Mouse (Mus musculus): Measurements from ENCODE around the gene Gm37240. TPM values are rescaled to one million over a fixed set of nuclear protein-coding genes. Genes with fewer than 3 reads are reported as not detected.

Gm37240 gene
- total RNA-seq, 1 experiment from 2014 or later, result not detected

DNA sequence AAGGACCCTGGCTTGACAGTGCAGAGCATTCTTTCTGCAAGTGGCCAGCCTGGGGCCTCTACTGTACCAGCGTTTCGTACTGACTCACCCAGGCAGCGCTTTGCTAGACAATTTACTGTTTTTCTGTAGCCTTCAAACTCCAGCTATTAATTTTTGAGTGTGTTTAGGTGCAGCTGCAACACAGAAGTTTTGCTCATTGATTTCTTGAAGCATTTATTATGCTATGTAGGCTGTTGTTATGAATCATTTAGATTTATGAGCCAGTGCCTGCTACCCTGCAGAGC, 1241.4 kb downstream of the Gm37240 start:
- ATAC-seq (replicated peaks; ENCODE audit: insufficient number of reproducible peaks, low FRiP score, low TSS enrichment, poor library complexity, severe bottlenecking), result no peak

DNA sequence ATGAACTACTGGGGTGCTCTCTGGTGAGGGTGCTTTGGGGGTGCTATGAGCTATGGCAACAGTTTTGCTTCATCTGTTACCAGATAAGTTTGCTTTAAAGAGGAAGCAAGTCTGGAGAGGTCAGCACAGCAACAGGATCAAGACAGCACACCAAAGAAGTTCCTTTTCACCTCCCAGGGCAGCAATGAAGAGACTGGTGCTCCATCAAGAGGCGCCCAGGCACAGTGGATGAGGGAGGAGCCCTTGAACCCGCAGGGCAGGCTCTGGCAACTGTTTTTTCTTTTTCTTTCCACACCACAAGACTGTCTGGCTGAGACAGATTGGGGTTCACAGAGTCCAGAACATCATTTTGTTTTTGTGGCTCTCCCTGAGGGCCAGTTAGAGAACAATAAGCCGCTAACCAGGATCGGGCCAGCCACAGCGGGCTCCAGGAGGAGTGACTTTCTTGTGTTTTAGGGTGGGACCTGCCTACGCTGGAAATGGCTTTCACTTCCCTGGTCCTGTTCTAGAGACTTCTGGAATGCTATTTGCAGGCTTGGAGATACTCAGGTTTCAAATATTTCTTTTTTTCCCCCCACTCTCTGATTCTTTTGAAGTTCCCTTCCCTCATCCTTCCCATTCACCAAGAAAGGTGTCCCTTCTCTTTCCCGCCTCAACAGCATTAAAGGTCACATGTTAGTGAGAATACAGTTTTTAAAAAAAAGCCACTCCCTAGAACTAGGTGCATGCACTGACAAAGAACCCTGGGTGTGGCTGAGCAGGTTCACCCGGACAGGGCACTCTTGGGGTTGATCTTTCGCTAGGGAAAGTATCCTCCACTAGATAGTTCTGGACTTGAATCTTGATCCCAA, 1241.9 kb downstream of the Gm37240 start:
- no peak for ATAC-seq (replicated peaks; ENCODE audit: insufficient number of reproducible peaks, low FRiP score, low TSS enrichment, poor library complexity, severe bottlenecking)

GRCm38 (mm10) chr3:84642942-84643341, 1244.4 kb downstream of the Gm37240 start:
- ATAC-seq (replicated peaks; ENCODE audit: insufficient number of reproducible peaks, low FRiP score, low TSS enrichment, poor library complexity, severe bottlenecking), result no peak

DNA sequence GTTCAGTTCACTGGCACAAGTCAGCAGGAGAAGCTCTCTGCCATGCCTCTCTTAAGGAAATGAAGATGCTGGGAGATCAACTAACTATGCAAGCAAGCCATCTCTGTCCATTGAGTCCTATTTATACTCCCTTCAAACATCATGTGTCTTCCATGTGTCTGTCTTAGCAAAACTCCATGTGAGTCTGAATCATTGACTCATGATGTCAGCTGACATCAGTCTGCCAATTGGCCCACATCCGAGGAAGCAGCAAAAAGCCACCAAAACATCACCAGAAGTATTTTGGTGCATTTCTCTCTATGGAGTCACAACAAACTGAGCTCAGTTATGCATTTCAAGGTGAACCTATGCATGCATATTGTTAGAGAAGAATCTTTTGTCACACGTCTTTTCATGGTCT, 1245.9 kb downstream of the Gm37240 start:
- ATAC-seq (replicated peaks; ENCODE audit: insufficient number of reproducible peaks, low FRiP score, low TSS enrichment, poor library complexity, severe bottlenecking), result no peak

DNA sequence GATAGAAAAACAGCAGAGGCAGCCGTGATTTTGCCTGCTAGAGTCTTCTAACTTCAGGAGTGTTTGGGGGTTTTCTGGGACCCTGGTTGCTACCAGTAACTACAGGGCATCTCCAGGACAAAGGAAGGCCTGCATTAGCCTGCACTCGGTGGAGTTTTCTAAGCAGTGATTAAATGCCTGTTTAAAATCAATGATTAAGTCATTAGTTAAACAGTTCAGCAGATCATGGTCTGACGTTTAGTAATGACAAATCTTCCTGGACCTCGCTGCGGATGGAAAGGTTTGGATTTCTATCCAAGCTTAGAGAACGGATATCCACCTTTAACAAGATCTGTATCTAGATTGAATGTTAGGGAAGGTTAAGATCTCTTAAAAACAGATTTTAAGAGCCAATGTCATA, 1246.8 kb downstream of the Gm37240 start:
- no peak for ATAC-seq (replicated peaks; ENCODE audit: insufficient number of reproducible peaks, low FRiP score, low TSS enrichment, poor library complexity, severe bottlenecking)

- ATAC-seq (replicated peaks; ENCODE audit: insufficient number of reproducible peaks, low FRiP score, low TSS enrichment, poor library complexity, severe bottlenecking), result no peak
Observed at GRCm38 (mm10) chr3:84639767-84640500, 1247.4 kb downstream of the Gm37240 start.

GRCm38 (mm10) chr3:84638858-84639257, 1248.5 kb downstream of the Gm37240 start:
- no peak for ATAC-seq (replicated peaks; ENCODE audit: insufficient number of reproducible peaks, low FRiP score, low TSS enrichment, poor library complexity, severe bottlenecking)

- no peak for ATAC-seq (replicated peaks; ENCODE audit: insufficient number of reproducible peaks, low FRiP score, low TSS enrichment, poor library complexity, severe bottlenecking)
Observed at GRCm38 (mm10) chr3:84637890-84638578, 1249.3 kb downstream of the Gm37240 start.

DNA sequence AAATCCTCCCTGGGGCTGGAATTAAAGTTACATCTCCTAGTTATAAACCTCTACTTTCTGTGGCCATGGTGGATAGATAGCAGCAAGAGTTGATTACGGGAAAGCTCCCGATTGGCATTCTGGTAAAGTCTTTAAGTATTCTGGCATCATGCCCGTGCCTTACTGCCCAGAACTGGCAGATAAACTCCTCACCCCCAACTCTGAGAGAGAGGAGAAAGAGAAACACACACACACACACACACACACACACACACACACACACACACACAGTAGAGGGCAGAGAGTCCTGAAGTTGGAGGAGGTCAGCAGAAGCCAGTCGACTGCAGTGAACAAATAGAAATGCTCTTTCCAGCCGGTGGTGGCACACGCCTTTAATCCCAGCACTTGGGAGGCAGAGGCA, 1250.2 kb downstream of the Gm37240 start:
- no peak for ATAC-seq (replicated peaks; ENCODE audit: insufficient number of reproducible peaks, low FRiP score, low TSS enrichment, poor library complexity, severe bottlenecking)

GRCm38 (mm10) chr3:84631586-84631985, 1255.7 kb downstream of the Gm37240 start:
- ATAC-seq (replicated peaks; ENCODE audit: insufficient number of reproducible peaks, low FRiP score, low TSS enrichment, poor library complexity, severe bottlenecking), result no peak

DNA sequence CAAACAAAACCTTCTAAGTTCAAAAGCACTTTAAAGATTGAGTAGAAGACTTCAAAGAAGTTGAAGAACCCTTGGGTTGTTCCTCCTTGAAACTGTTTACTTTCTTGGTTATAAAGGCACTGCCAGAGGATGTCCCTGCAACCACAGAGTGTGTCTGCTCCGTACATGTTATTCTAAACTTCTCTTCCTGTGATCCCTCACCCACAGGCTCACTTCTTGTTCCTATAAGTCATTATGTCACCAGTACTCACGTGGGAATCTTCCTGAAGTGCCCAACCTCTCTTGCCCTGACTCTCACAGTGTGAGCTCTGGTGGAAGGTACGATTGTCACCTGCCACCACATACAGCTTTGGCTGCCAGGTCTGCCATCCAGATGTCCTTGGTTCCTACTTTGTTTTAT, 1265.3 kb downstream of the Gm37240 start:
- ATAC-seq (replicated peaks; ENCODE audit: insufficient number of reproducible peaks, low FRiP score, low TSS enrichment, poor library complexity, severe bottlenecking), result no peak

DNA sequence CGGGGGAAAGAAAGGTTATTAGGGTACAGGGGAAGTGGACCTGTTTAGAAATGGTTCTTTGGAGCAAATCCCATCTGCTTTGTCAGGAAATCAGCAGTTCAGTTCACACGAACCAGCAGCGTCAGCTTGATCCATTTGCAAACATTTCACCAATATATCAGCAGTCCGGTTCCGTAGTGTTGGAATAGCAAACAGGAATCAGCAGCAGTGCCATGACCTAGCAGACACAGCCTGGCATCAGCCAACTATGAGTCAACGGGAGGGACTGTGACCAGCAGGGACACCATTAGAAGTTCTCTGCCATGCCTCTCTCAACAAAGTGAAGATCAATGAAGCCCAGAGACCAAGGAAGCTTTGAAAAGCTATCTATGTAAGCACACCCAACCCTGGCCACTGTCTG, 1267.6 kb downstream of the Gm37240 start:
- no peak for ATAC-seq (replicated peaks; ENCODE audit: insufficient number of reproducible peaks, low FRiP score, low TSS enrichment, poor library complexity, severe bottlenecking)

DNA sequence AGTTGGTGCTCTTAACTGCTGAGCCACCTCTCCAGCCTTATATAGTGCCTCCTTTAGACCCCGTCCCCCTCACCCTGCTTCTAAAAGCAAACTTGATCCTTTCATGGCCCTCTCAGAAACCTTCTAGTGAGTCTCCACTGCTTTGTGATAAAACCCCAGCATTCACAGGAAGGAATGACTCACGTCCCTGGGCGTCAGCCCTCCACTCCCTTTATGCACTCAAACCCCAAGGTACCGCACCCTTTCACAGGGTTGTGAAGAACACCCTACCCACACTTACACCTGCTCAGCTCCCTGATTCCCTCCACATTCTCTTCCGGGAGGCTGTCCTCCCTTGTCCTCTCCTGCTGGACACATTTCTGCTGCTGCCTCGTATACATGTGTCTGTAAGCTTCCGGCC, 1268.3 kb downstream of the Gm37240 start:
- ATAC-seq (replicated peaks; ENCODE audit: insufficient number of reproducible peaks, low FRiP score, low TSS enrichment, poor library complexity, severe bottlenecking), result no peak

GRCm38 (mm10) chr3:84618627-84619026, 1268.7 kb downstream of the Gm37240 start:
- ATAC-seq (replicated peaks; ENCODE audit: insufficient number of reproducible peaks, low FRiP score, low TSS enrichment, poor library complexity, severe bottlenecking), result no peak

- ATAC-seq (replicated peaks; ENCODE audit: insufficient number of reproducible peaks, low FRiP score, low TSS enrichment, poor library complexity, severe bottlenecking), result no peak
Observed at GRCm38 (mm10) chr3:84615856-84616225, 1271.5 kb downstream of the Gm37240 start.

- ATAC-seq (replicated peaks; ENCODE audit: insufficient number of reproducible peaks, low FRiP score, low TSS enrichment, poor library complexity, severe bottlenecking), result peak; percentile 85
Observed at GRCm38 (mm10) chr3:84615050-84615855, 1272.1 kb downstream of the Gm37240 start.

DNA sequence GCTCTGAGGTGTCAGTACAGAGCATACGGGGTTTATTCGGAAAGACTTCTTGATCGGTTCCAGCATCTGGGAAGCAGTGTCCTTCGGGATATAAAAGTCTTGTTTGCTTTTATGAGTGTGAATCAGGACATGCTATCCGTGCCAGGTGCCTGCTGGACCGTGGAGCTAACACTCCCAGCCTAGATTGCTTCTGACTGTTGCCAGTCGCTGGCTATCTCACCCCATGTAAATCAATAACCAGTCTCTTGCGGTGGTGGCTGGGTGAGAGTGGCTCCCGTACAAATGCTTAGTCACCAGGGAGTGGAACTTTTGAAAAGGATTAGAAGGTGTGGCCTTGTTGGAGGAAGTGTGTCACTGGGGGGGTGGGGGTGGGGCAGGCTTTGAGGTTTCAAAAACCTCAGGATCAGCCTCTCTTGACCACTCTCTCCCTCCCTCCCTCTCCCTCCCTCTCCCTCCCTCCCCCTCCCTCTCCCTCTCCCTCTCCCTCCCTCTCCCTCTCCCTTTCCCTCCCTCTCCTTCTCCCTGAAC, 1277.1 kb downstream of the Gm37240 start:
- ATAC-seq (replicated peaks; ENCODE audit: insufficient number of reproducible peaks, low FRiP score, low TSS enrichment, poor library complexity, severe bottlenecking), result no peak

- ATAC-seq (replicated peaks; ENCODE audit: insufficient number of reproducible peaks, low FRiP score, low TSS enrichment, poor library complexity, severe bottlenecking), result no peak
Observed at GRCm38 (mm10) chr3:84603212-84603611, 1284.1 kb downstream of the Gm37240 start.

DNA sequence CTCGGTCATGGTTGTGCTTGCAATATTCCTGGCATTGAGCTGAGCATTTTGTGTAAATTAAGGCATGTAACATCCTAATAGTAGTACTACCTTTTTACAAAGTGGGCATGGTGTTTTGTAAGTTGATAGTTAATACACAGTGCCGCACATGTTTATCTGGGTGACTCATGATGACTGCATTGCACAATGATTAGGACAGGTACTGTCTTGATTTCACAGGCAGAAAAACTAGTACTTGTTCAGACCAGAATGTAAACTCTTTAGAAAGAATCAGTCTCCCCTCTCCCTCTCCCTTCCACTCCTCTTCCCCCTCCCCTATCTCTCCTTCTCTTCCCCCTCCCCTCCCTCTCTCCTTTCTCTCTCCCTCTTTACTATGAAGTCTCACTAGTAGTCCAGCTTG, 1284.6 kb downstream of the Gm37240 start:
- no peak for ATAC-seq (replicated peaks; ENCODE audit: insufficient number of reproducible peaks, low FRiP score, low TSS enrichment, poor library complexity, severe bottlenecking)

All from monocyte, adult 5-6 weeks (primary cell).